Mouse (Mus musculus): ENCODE results near the gene Eps8l2. TPM values are rescaled to one million over a fixed set of nuclear protein-coding genes. Genes with fewer than 3 reads are reported as not detected.

Gene Eps8l2
- polyA plus RNA-seq, 1 experiment from 2014 or later, result 2.6 TPM

DNA sequence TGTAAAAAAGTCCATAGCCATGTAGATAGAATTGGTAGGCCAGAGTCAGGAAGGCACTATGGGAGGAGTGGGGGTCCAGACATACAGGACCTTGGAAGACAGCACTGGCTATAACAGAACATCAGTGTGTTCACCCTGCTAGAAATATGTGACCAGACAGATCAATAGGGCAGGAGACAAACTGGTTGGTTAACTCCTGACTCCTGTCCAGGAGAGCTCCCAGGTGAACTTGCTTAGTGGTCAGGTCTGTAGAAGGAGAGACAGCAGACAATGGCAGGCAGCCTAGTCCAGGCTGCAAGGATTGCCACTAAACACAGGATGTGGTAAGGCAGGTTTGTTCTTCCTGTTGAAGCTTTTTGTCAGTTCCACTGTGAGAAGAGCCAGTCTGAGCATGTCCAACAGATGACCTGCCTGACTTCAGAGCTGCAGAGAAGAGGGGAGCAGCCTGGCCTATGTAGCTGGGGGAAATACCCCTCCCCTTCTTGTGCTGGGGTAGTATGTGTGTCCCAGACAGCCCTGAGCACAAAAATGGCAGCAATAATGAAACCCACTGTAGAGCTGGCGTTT lies 35.9 kb upstream of the Eps8l2 start:
- ATAC-seq (replicated peaks; ENCODE audit: extremely low read depth, insufficient read depth, low FRiP score), result 0 out of 2 replicates have a peak, but pooled peaks have one; percentile 6
- H3K27ac ChIP-seq (ENCODE audit: low read length), result no peak overlapping the region
- 75% methylated on average over 1 of the region's 1 CpGs for WGBS

DNA sequence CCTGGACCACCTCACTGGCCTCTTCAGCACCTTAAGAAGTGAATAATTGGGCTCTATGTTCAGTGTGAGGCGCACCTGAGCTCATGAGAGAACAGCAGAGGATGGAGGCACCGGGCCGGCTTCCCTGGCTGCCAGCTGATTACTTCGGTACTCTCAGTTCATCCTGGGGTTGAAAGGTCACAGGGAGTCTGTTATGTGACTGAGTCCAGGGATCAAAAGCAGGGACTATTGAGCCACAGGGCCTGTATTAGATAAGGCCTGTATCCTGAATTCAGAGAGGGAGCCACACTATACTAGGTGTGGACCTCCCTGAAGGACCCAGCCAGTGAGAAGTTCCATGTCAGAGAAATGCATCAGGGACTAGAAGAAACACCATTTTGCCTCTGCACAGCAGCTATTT lies 34.1 kb upstream of the Eps8l2 start:
- Histone ChIP-seq H3K4me3 (ENCODE audit: low read length) (no peak overlapping the region), H3K36me3 (ENCODE audit: control insufficient read depth, insufficient read depth) (peaks cover 54% of the 10 kb centered on the region), H3K27ac (ENCODE audit: low read length) (no peak overlapping the region), H3K4me1 (ENCODE audit: control insufficient read depth, insufficient read depth, low read length) (no peaks in the 10 kb centered on the region), H3K27me3 (ENCODE audit: control insufficient read depth, insufficient read depth, low read length) (no peaks in the 10 kb centered on the region), H3K9ac (ENCODE audit: low read length) (no peak overlapping the region), H3K4me2 (ENCODE audit: low read depth, low read length) (no peak overlapping the region), H3K9me3 (replicated peaks; ENCODE audit: control insufficient read depth, low read length) (no peaks in the 10 kb centered on the region)
- ATAC-seq (replicated peaks; ENCODE audit: extremely low read depth, insufficient read depth, low FRiP score), result no peak
- 88% methylated on average over 4 of the region's 4 CpGs for WGBS

More for the DNA sequence above, 35.9 kb upstream of the Eps8l2 start:
- Histone ChIP-seq H3K27me3 (ENCODE audit: control insufficient read depth, insufficient read depth, low read length) (no peaks in the 10 kb centered on the region), H3K4me3 (ENCODE audit: low read length) (no peak overlapping the region), H3K36me3 (ENCODE audit: control insufficient read depth, insufficient read depth) (peaks cover 47% of the 10 kb centered on the region), H3K9ac (ENCODE audit: low read length) (no peak overlapping the region), H3K4me2 (ENCODE audit: low read depth, low read length) (no peak overlapping the region), H3K4me1 (ENCODE audit: control insufficient read depth, insufficient read depth, low read length) (no peaks in the 10 kb centered on the region), H3K9me3 (replicated peaks; ENCODE audit: control insufficient read depth, low read length) (no peaks in the 10 kb centered on the region)

DNA sequence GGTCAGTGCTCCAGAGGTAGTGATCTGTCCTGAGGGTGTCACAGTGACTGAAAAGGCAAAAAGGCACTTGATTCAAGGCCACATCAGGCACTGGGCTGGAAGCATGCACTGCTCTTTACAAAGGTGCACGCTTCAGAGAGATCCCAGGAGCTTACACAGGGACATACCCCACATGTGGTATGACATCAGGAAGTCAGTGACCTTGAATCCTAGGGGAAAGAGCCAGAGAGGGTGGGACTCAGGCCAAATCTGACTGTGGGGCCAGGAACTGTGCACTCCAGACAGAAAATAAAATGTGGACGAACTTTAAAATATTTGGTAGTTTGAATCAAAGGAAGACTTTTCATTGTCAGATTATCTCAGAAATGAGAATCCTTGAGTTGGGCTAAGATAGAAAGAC lies 24.3 kb upstream of the Eps8l2 start:
- H3K4me2 ChIP-seq (ENCODE audit: low read depth, low read length), result no peak overlapping the region
- H3K27me3 ChIP-seq (ENCODE audit: control insufficient read depth, insufficient read depth, low read length), result no peaks in the 10 kb centered on the region
- no peak overlapping the region for H3K4me3 ChIP-seq (ENCODE audit: low read length)
- WGBS, result 85% methylated on average over 2 of the region's 2 CpGs
- H3K36me3 ChIP-seq (ENCODE audit: control insufficient read depth, insufficient read depth), result peaks cover 61% of the 10 kb centered on the region
- H3K9ac ChIP-seq (ENCODE audit: low read length), result no peak overlapping the region
- ATAC-seq (replicated peaks; ENCODE audit: extremely low read depth, insufficient read depth, low FRiP score), result no peak
- H3K9me3 ChIP-seq (replicated peaks; ENCODE audit: control insufficient read depth, low read length), result no peaks in the 10 kb centered on the region
- H3K4me1 ChIP-seq (ENCODE audit: control insufficient read depth, insufficient read depth, low read length), result no peaks in the 10 kb centered on the region
- H3K27ac ChIP-seq (ENCODE audit: low read length), result no peak overlapping the region

DNA sequence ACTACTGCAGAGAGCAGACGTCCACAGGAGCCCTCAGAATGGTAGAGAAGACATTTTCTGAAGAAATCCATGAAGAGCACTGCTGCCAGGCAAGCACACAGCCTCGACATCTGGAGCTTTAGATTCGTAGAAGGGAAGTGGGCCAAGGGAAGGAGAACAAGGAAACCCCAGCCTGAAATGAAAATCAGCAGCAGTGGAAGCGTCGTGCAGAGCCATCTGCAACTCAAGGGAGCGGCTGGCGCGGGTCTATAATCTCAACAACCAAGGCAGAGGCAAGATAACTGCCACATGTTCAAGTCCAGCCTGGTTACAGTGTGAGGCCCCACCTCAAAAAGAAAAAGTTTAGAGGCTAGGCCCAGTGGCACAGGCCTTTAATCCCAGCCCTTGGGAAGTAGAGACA lies 23.6 kb upstream of the Eps8l2 start:
- Histone ChIP-seq H3K9ac (ENCODE audit: low read length) (no peak overlapping the region), H3K27ac (ENCODE audit: low read length) (no peak overlapping the region), H3K27me3 (ENCODE audit: control insufficient read depth, insufficient read depth, low read length) (no peaks in the 10 kb centered on the region), H3K9me3 (replicated peaks; ENCODE audit: control insufficient read depth, low read length) (no peaks in the 10 kb centered on the region), H3K4me1 (ENCODE audit: control insufficient read depth, insufficient read depth, low read length) (no peaks in the 10 kb centered on the region), H3K36me3 (ENCODE audit: control insufficient read depth, insufficient read depth) (peaks cover 63% of the 10 kb centered on the region), H3K4me2 (ENCODE audit: low read depth, low read length) (no peak overlapping the region), H3K4me3 (ENCODE audit: low read length) (no peak overlapping the region)
- WGBS, result 81% methylated on average over 8 of the region's 8 CpGs
- no peak for ATAC-seq (replicated peaks; ENCODE audit: extremely low read depth, insufficient read depth, low FRiP score)

DNA sequence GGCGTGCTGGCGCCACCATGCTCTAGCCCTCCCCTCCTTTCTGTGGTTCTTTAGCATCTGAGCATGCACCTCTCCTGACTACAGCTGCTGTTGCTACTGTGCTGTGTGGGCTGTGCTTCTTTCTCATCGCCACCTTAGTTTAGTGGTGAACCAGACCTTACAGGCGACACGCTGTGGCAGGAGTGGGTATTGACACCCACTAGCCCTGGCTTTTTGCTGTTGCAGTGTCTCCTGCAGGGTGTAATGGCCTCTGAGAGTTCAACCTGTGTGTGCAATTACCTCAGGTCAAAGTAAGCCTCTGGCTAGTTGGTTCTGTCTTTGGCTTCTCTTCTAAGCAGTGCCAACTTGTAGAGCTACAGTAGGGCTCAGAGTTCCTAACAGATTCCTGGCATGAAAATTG lies 22.7 kb upstream of the Eps8l2 start:
- Histone ChIP-seq H3K4me3 (ENCODE audit: low read length) (no peak overlapping the region), H3K9ac (ENCODE audit: low read length) (no peak overlapping the region), H3K4me1 (ENCODE audit: control insufficient read depth, insufficient read depth, low read length) (no peaks in the 10 kb centered on the region), H3K36me3 (ENCODE audit: control insufficient read depth, insufficient read depth) (peaks cover 66% of the 10 kb centered on the region), H3K27ac (ENCODE audit: low read length) (no peak overlapping the region), H3K4me2 (ENCODE audit: low read depth, low read length) (no peak overlapping the region), H3K9me3 (replicated peaks; ENCODE audit: control insufficient read depth, low read length) (no peaks in the 10 kb centered on the region), H3K27me3 (ENCODE audit: control insufficient read depth, insufficient read depth, low read length) (no peaks in the 10 kb centered on the region)
- no peak for ATAC-seq (replicated peaks; ENCODE audit: extremely low read depth, insufficient read depth, low FRiP score)
- WGBS, result 77% methylated on average over 5 of the region's 5 CpGs

DNA sequence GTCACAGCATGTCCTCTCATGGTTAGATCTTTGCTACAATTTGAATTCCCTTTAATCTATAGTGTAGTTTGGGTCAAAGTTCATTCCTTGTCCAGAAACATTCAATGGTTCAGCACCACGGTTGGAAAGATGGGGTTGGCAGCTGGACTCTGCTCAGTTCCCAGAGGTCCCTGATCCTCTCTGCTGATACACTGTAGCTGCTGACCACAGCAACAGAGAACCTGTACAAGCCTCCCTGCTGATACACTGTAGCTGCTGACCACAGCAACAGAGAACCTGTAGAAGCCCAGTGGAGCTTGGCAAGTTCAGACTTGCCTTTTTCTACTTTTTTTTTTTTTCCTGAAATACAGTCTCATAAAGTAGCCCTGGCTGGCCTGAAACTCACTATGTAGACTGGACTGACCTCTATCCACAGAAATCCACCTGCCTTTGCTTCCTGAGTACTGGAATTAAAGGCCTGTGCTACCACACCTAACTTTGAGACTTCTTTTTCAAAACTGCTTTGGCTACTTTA lies 21.0 kb upstream of the Eps8l2 start:
- WGBS, result 75% methylated on average over 1 of the region's 1 CpGs
- Histone ChIP-seq H3K4me3 (ENCODE audit: low read length) (no peak overlapping the region), H3K9ac (ENCODE audit: low read length) (no peak overlapping the region), H3K4me2 (ENCODE audit: low read depth, low read length) (no peak overlapping the region), H3K27me3 (ENCODE audit: control insufficient read depth, insufficient read depth, low read length) (no peaks in the 10 kb centered on the region), H3K4me1 (ENCODE audit: control insufficient read depth, insufficient read depth, low read length) (no peaks in the 10 kb centered on the region), H3K9me3 (replicated peaks; ENCODE audit: control insufficient read depth, low read length) (no peaks in the 10 kb centered on the region), H3K36me3 (ENCODE audit: control insufficient read depth, insufficient read depth) (peaks cover 68% of the 10 kb centered on the region), H3K27ac (ENCODE audit: low read length) (no peak overlapping the region)
- ATAC-seq (replicated peaks; ENCODE audit: extremely low read depth, insufficient read depth, low FRiP score), result no peak

DNA sequence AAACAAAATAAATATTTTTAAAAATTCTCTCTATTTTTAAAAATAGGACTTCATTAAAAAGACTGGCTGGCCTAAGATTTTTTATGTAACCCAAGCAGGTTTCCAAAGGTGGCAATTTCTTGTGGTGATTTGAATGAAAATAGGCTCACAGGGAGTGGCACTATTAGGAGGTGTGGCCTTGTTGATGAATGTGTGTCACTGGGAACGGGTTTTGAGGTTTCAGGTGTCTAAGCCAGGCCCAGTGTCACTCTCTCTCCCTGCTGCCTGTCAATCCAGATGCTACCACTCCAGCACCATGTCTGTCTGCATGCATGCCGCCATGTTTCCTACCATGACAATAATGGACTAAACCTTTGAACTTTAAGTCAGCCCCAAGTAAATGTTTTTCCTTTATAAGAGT lies 19.2 kb upstream of the Eps8l2 start:
- H3K27me3 ChIP-seq (ENCODE audit: control insufficient read depth, insufficient read depth, low read length), result no peaks in the 10 kb centered on the region
- peaks cover 62% of the 10 kb centered on the region for H3K36me3 ChIP-seq (ENCODE audit: control insufficient read depth, insufficient read depth)
- H3K9me3 ChIP-seq (replicated peaks; ENCODE audit: control insufficient read depth, low read length), result no peaks in the 10 kb centered on the region
- WGBS, result 83% methylated on average over 2 of the region's 2 CpGs
- ATAC-seq (replicated peaks; ENCODE audit: extremely low read depth, insufficient read depth, low FRiP score), result no peak
- no peak overlapping the region for H3K27ac ChIP-seq (ENCODE audit: low read length)
- H3K4me2 ChIP-seq (ENCODE audit: low read depth, low read length), result no peak overlapping the region
- no peak overlapping the region for H3K9ac ChIP-seq (ENCODE audit: low read length)
- no peaks in the 10 kb centered on the region for H3K4me1 ChIP-seq (ENCODE audit: control insufficient read depth, insufficient read depth, low read length)
- no peak overlapping the region for H3K4me3 ChIP-seq (ENCODE audit: low read length)

DNA sequence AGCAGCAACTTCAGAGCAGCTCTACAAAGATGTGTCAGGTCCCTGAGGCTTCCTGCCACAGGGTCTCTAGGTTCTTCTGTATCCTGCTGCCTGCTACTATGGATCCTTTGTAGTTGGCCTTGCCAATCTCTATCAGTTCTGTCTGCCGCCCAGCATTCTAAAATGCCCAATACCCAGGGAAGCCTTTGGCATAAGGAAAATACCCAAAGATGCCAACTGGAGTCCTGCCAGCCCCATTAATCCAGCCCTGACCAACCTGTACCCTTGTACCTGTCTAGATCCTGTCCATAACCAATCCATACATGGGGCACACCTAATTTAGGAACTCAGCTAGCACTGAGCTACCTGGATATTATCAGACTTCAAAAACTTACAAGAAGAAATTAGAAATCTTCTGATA lies 14.0 kb upstream of the Eps8l2 start:
- Histone ChIP-seq H3K4me1 (ENCODE audit: control insufficient read depth, insufficient read depth, low read length) (peaks cover 16% of the 10 kb centered on the region), H3K4me2 (ENCODE audit: low read depth, low read length) (no peak overlapping the region), H3K27ac (ENCODE audit: low read length) (no peak overlapping the region), H3K9me3 (replicated peaks; ENCODE audit: control insufficient read depth, low read length) (no peaks in the 10 kb centered on the region), H3K36me3 (ENCODE audit: control insufficient read depth, insufficient read depth) (peaks cover 39% of the 10 kb centered on the region), H3K27me3 (ENCODE audit: control insufficient read depth, insufficient read depth, low read length) (no peaks in the 10 kb centered on the region), H3K9ac (ENCODE audit: low read length) (no peak overlapping the region), H3K4me3 (ENCODE audit: low read length) (no peak overlapping the region)
- no peak for ATAC-seq (replicated peaks; ENCODE audit: extremely low read depth, insufficient read depth, low FRiP score)
- WGBS, result 91% methylated on average over 1 of the region's 1 CpGs

DNA sequence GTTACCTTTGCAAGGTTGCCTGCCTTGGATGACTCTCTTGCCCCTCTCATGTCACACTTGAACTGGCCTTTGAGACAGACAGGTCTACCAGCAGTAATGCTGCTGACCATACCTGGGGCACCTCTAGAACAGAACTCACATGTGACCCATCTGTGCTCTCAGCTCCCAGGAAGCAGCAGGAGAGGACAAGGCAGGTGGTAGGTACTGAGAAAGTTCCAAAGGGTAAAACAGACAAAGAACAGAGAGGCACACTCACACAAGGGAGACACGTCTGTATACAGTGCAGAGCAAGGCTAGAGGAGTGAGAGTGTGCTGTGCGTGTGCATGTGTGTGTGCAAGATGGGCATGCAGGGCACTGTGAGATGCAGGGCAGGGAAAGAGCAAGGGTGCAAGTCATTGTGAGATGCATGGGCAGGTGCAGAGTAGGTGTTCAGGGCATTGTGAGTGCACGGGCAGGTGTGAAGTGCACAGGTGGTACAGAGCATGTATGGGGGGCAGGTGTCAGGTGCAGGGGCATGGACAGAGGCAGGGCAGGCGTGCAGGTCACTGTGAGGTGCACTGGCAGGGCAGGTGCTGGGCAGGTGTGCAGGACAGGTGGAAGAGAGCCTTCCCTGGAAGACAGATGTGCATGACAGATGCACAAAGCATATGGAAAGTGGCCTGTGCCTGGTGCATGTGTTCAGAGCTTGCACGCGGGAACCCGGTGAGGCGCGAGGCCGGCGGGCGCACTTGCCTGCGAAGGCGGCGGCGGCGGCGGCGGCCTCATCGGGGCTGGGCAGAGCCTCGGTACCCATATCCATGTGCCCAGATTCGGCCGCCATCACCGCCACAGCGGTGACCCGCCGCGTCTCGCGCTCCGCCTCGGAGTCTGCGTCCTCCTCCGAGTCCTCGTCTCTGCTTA lies 11.9 kb upstream of the Eps8l2 start:
- Histone ChIP-seq H3K9ac (ENCODE audit: low read length) (peak overlapping the region; percentile 92), H3K4me1 (ENCODE audit: control insufficient read depth, insufficient read depth, low read length) (peaks cover 16% of the 10 kb centered on the region), H3K4me2 (ENCODE audit: low read depth, low read length) (peak overlapping the region; percentile 85), H3K9me3 (replicated peaks; ENCODE audit: control insufficient read depth, low read length) (no peaks in the 10 kb centered on the region), H3K27ac (ENCODE audit: low read length) (peak overlapping the region; percentile 99), H3K4me3 (ENCODE audit: low read length) (peak overlapping the region; percentile 79), H3K27me3 (ENCODE audit: control insufficient read depth, insufficient read depth, low read length) (no peaks in the 10 kb centered on the region), H3K36me3 (ENCODE audit: control insufficient read depth, insufficient read depth) (peaks cover 18% of the 10 kb centered on the region)
- ATAC-seq (replicated peaks; ENCODE audit: extremely low read depth, insufficient read depth, low FRiP score), result peak; percentile 3
- WGBS, result 4% methylated on average over 35 of the region's 35 CpGs
